Mouse (Mus musculus): ENCODE measurements around the gene Ascc1. TPM values are rescaled to one million over a fixed set of nuclear protein-coding genes. Genes with fewer than 3 reads are reported as not detected.

The Ascc1 gene
- 43.6 and 46.7 TPM in 2 replicates for polyA plus RNA-seq (2014; fragmentation: Nextera tagmentation; extraction: Ambion mirVana)

DNA sequence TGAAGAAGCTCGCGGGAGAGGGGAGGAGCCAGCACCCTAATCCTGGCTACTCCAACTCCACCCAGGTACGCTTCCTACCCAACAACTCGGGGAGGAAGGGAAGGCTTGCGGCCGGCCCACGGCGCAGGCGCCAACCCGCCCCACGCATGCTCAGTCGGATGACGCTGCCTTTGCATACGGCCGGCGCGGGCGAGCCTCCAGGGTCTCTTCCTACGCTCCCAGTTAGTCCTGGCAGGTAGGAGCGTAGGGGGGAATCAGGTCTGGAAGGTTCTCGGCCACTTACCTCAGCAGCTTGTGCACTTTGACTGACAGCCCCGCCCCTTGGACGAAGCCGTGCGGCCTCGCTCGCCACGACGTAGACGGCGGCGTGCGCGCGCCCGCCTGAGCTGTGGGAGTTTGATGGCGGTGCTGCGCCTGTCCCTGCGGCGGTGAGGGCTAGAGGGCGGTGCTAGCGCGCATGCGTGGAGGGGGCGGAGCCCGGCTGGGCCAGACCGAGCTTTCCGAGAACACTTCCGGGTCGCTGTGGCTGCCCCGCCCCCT, at the start of gene Ascc1, which contains the start of gene Anapc16:
Ascc1 (plus strand) TSS at position 133 of the 540 bp plus-strand sequence.
Anapc16 (minus strand) TSS at position 463 of the 540 bp plus-strand sequence.
- H3K9me3 ChIP-seq (ENCODE audit: control insufficient read depth, low read length), result no peaks in the 10 kb centered on the region
- H3K9ac ChIP-seq (replicated peaks; ENCODE audit: low read depth, low read length), result peak within 1 kb of the TSS; percentile 70
- H3K27me3 ChIP-seq (ENCODE audit: control insufficient read depth, insufficient read depth, low read length), result no peaks in the 10 kb centered on the region

GRCm38 (mm10) chr10:59953564-59954039, 49.0 kb upstream of the Ascc1 start:
- ATAC-seq (ENCODE audit: low read depth), result no peak
- Histone ChIP-seq H3K9me3 (ENCODE audit: control insufficient read depth, low read length) (no peaks in the 10 kb centered on the region), H3K4me1 (ENCODE audit: control insufficient read depth, insufficient read depth, low read length) (peaks cover 37% of the 10 kb centered on the region), H3K27ac (ENCODE audit: low read depth, low read length) (no peak overlapping the region), H3K27me3 (ENCODE audit: control insufficient read depth, insufficient read depth, low read length) (no peaks in the 10 kb centered on the region), H3K4me2 (ENCODE audit: low read depth, low read length) (no peak overlapping the region), H3K9ac (replicated peaks; ENCODE audit: low read depth, low read length) (0 out of 2 replicates have a peak overlapping the region, but pooled peaks have one; percentile 7), H3K4me3 (ENCODE audit: low read depth, low read length) (no peak overlapping the region), H3K36me3 (ENCODE audit: control insufficient read depth, insufficient read depth, low read length) (no peaks in the 10 kb centered on the region)
- 36% methylated on average over 7 of the region's 7 CpGs for WGBS

More for the DNA sequence above, at the start of gene Ascc1, which contains the start of gene Anapc16:
- H3K27ac ChIP-seq (ENCODE audit: low read depth, low read length), result peak within 1 kb of the TSS; percentile 98
- ATAC-seq (ENCODE audit: low read depth), result peak; percentile 96
- peaks cover 12% of the 10 kb centered on the region; the same call in 1 of the 2 replicates for H3K4me1 ChIP-seq (ENCODE audit: control insufficient read depth, insufficient read depth, low read length)
- H3K4me2 ChIP-seq (ENCODE audit: low read depth, low read length), result peak within 1 kb of the TSS; percentile 92
- peak within 1 kb of the TSS; percentile 60 for H3K4me3 ChIP-seq (ENCODE audit: low read depth, low read length)
- peaks cover 2% of the 10 kb centered on the region; the same call in 1 of the 2 replicates for H3K36me3 ChIP-seq (ENCODE audit: control insufficient read depth, insufficient read depth, low read length)
- WGBS, result 0% methylated on average over 50 of the region's 51 CpGs

GRCm38 (mm10) chr10:59956681-59957080, 45.9 kb upstream of the Ascc1 start:
- Histone ChIP-seq H3K9ac (replicated peaks; ENCODE audit: low read depth, low read length) (no peak overlapping the region), H3K9me3 (ENCODE audit: control insufficient read depth, low read length) (no peaks in the 10 kb centered on the region), H3K4me1 (ENCODE audit: control insufficient read depth, insufficient read depth, low read length) (peaks cover 30% of the 10 kb centered on the region), H3K27ac (ENCODE audit: low read depth, low read length) (peak overlapping the region; percentile 39), H3K36me3 (ENCODE audit: control insufficient read depth, insufficient read depth, low read length) (no peaks in the 10 kb centered on the region), H3K4me2 (ENCODE audit: low read depth, low read length) (peak overlapping the region; percentile 42; the same call in 1 of the 2 replicates), H3K27me3 (ENCODE audit: control insufficient read depth, insufficient read depth, low read length) (no peaks in the 10 kb centered on the region), H3K4me3 (ENCODE audit: low read depth, low read length) (no peak overlapping the region)
- ATAC-seq (ENCODE audit: low read depth), result no peak
- WGBS, result 40% methylated on average over 5 of the region's 5 CpGs

DNA sequence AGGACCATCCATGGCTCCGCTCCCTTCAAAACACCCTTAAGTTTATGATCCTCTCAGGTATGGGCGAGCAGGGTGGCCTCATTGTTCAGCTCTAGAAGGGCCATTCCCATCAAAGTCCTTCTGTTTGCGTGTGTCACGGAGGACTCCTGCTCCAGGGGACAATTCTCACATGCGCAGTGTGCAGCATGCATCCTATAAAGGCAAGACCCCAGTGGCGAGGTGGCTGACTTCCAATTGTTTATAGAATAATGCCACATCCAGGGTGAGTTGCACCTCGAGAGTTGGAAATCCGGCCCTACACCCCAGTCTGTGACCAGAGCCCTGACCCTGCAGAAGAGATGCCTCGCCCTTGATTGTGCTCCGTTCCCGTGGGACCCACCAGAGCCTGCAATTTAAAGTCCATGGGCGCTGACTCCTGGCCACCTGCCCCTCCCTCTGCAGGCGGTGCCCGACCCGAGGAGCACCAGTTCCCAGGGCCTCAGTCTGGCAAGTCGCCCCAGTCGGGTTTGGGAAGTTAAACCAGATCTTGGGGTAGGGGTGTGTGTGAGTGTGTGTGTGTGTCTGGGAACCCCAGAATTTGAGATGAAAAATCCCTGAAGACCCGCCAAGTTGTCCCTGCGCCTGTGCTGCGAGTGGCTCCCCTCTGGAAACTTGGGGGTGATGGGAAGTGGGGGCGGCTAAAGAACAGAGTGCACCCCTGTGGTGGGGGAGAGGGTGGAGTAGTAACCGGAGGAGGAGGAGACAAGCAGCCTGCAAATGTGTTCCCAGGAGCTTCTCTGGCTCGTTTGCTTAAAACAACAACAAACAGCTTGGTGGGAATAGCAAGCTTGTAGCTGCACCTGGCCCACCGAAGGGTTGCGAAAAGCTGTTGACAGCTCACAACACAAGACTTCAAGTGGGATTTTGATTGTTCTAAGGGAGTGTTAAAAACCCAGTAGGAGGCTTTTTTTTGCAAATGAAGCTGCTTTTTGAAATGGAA, 45.1 kb upstream of the Ascc1 start:
- H3K27ac ChIP-seq (ENCODE audit: low read depth, low read length), result peak overlapping the region; percentile 78
- no peak overlapping the region; the same call in 1 of the 2 replicates for H3K9ac ChIP-seq (replicated peaks; ENCODE audit: low read depth, low read length)
- peak; percentile 13; the same call in 1 of the 2 replicates for ATAC-seq (ENCODE audit: low read depth)
- no peaks in the 10 kb centered on the region for H3K36me3 ChIP-seq (ENCODE audit: control insufficient read depth, insufficient read depth, low read length)
- H3K4me2 ChIP-seq (ENCODE audit: low read depth, low read length), result peak overlapping the region; percentile 42
- WGBS, result 8% methylated on average over 25 of the region's 25 CpGs
- no peaks in the 10 kb centered on the region for H3K9me3 ChIP-seq (ENCODE audit: control insufficient read depth, low read length)
- H3K27me3 ChIP-seq (ENCODE audit: control insufficient read depth, insufficient read depth, low read length), result no peaks in the 10 kb centered on the region
- H3K4me1 ChIP-seq (ENCODE audit: control insufficient read depth, insufficient read depth, low read length), result peaks cover 30% of the 10 kb centered on the region
- no peak overlapping the region for H3K4me3 ChIP-seq (ENCODE audit: low read depth, low read length)

GRCm38 (mm10) chr10:59958458-59958857, 44.1 kb upstream of the Ascc1 start:
- peak; percentile 57; the same call in 1 of the 2 replicates for ATAC-seq (ENCODE audit: low read depth)
- Histone ChIP-seq H3K27me3 (ENCODE audit: control insufficient read depth, insufficient read depth, low read length) (no peaks in the 10 kb centered on the region), H3K4me2 (ENCODE audit: low read depth, low read length) (peak overlapping the region; percentile 42; the same call in 1 of the 2 replicates), H3K36me3 (ENCODE audit: control insufficient read depth, insufficient read depth, low read length) (no peaks in the 10 kb centered on the region), H3K4me3 (ENCODE audit: low read depth, low read length) (no peak overlapping the region), H3K9me3 (ENCODE audit: control insufficient read depth, low read length) (no peaks in the 10 kb centered on the region), H3K9ac (replicated peaks; ENCODE audit: low read depth, low read length) (no peak overlapping the region), H3K27ac (ENCODE audit: low read depth, low read length) (peak overlapping the region; percentile 78), H3K4me1 (ENCODE audit: control insufficient read depth, insufficient read depth, low read length) (peaks cover 27% of the 10 kb centered on the region)
- 17% methylated on average over 5 of the region's 5 CpGs for WGBS

- no peak overlapping the region for H3K9ac ChIP-seq (replicated peaks; ENCODE audit: low read depth, low read length)
- no peaks in the 10 kb centered on the region for H3K27me3 ChIP-seq (ENCODE audit: control insufficient read depth, insufficient read depth, low read length)
- peaks cover 28% of the 10 kb centered on the region for H3K4me1 ChIP-seq (ENCODE audit: control insufficient read depth, insufficient read depth, low read length)
- H3K4me3 ChIP-seq (ENCODE audit: low read depth, low read length), result no peak overlapping the region
- no peak overlapping the region for H3K27ac ChIP-seq (ENCODE audit: low read depth, low read length)
- ATAC-seq (ENCODE audit: low read depth), result no peak
- 76% methylated on average over 11 of the region's 12 CpGs for WGBS
- no peak overlapping the region for H3K4me2 ChIP-seq (ENCODE audit: low read depth, low read length)
- H3K36me3 ChIP-seq (ENCODE audit: control insufficient read depth, insufficient read depth, low read length), result no peaks in the 10 kb centered on the region
- no peaks in the 10 kb centered on the region for H3K9me3 ChIP-seq (ENCODE audit: control insufficient read depth, low read length)
These were observed 43.1 kb upstream of the Ascc1 start for GRCm38 (mm10) chr10:59959517-59959916.

DNA sequence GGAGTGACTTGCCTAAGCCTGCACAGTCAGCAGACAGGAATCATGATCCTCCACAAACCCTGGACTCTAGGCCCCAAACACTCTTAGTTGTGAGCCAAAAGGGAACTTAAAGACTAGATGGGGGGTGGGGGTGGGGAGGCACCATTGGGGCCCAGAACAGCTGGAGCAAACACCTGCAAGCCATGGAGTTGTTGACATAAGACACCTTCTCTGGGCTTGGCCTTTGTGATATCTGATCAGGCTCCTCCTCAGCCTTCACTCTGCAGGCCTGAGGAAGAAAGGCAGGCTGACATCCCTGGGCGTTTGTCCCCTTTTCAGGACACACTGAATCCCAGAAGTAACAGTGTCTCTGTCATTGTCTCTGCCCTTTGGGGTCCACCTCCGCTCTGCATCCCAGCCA, 39.0 kb upstream of the Ascc1 start:
- 54% methylated on average over 2 of the region's 2 CpGs for whole genome bisulfite sequencing
- Histone ChIP-seq H3K4me3 (ENCODE audit: low read depth, low read length) (no peak overlapping the region), H3K36me3 (ENCODE audit: control insufficient read depth, insufficient read depth, low read length) (no peaks in the 10 kb centered on the region), H3K9ac (replicated peaks; ENCODE audit: low read depth, low read length) (no peak overlapping the region), H3K4me1 (ENCODE audit: control insufficient read depth, insufficient read depth, low read length) (peaks cover 15% of the 10 kb centered on the region), H3K9me3 (ENCODE audit: control insufficient read depth, low read length) (no peaks in the 10 kb centered on the region), H3K27ac (ENCODE audit: low read depth, low read length) (no peak overlapping the region), H3K27me3 (ENCODE audit: control insufficient read depth, insufficient read depth, low read length) (no peaks in the 10 kb centered on the region), H3K4me2 (ENCODE audit: low read depth, low read length) (no peak overlapping the region)
- no peak for ATAC-seq (ENCODE audit: low read depth)

- 0 out of 2 replicates have a peak overlapping the region, but pooled peaks have one; percentile 37 for H3K9ac ChIP-seq (replicated peaks; ENCODE audit: low read depth, low read length)
- no peaks in the 10 kb centered on the region for H3K9me3 ChIP-seq (ENCODE audit: control insufficient read depth, low read length)
- H3K4me2 ChIP-seq (ENCODE audit: low read depth, low read length), result peak overlapping the region; percentile 36
- no peaks in the 10 kb centered on the region for H3K27me3 ChIP-seq (ENCODE audit: control insufficient read depth, insufficient read depth, low read length)
- H3K4me3 ChIP-seq (ENCODE audit: low read depth, low read length), result no peak overlapping the region
- 9% methylated on average over 18 of the region's 23 CpGs for WGBS
- no peaks in the 10 kb centered on the region for H3K36me3 ChIP-seq (ENCODE audit: control insufficient read depth, insufficient read depth, low read length)
- peaks cover 13% of the 10 kb centered on the region; the same call in 1 of the 2 replicates for H3K4me1 ChIP-seq (ENCODE audit: control insufficient read depth, insufficient read depth, low read length)
- ATAC-seq (ENCODE audit: low read depth), result peak; percentile 64
- H3K27ac ChIP-seq (ENCODE audit: low read depth, low read length), result no peak overlapping the region
These were observed 37.9 kb upstream of the Ascc1 start for GRCm38 (mm10) chr10:59964504-59965361.

Measured in neural tube, embryonic 14.5 days (tissue).